Mouse (Mus musculus): ENCODE data around the gene Lats1.

Lats1 gene

DNA sequence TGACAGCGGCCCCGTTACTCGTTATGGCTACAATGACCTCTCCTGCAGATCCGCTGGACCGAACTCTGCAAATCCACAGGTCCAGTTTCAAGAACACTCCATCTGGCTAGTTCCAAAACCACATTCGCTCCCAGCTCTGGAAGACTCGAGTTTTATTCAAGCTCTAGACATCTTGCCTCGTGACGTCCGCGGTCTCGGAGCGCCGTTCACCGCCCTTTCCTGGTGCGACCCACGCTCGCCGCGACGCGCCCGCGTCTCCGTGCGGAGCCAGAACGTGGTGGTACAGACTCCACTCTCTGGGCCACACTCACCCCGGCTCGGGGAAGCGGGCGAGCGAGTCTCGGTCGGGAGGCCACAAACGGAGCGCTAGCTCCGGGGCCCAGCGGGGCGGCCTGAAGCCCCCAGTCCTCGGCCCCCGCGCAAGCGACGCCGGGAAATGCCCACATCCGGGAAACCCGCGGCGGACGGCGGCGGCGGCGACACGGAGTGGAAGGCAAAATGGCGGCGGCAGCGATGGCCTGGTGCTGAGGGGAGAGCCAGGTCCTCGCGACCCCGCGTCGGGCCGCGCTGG, at the start of gene Lats1, which contains the start of gene Pcmt1:
Lats1 (plus strand) TSS at position 484 of the 571 bp plus-strand sequence.
Pcmt1 (minus strand) TSS at position 406 of the 571 bp plus-strand sequence.
- peak; percentile 91 for DNase-seq

DNA sequence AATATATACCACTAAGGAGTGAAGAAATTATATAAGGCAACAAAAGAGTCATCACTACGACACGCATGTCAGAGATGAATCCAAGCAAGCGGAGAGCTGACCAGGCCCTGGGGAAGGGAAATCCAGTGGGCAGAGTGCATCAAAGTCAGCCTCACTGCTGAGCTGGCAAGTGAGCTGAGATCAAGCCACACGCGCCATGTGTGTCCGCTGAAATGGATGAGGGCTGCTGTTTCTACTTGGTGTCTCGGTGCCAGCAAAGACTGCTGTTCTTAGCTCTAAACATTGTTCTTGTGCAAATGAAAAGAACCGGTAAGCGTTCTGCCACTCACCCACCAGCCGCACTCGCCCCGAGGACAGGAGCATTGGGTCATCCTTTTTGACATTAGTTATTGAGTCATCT, 40.6 kb upstream of the Lats1 start:
- DNase-seq: no peak

DNA sequence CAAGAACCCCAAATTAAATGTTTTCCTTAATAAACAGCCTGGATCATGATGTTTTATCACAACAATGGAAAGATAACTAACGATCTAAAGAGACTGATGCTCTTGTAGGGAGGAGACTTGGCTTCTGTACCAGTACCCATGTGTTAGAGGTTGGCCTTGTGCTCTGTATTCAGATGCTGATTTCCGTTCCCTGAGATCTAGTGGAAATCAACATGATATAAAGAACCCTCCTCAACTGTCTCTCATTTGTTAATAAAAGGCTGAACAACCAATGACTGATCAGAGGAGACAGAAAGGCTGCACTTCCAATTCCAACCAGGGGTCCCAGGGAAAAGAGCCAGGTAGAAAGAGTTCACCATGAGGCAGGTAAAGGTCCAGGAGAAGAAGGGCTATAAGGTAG, 35.1 kb upstream of the Lats1 start:
- DNase-seq: no peak

DNA sequence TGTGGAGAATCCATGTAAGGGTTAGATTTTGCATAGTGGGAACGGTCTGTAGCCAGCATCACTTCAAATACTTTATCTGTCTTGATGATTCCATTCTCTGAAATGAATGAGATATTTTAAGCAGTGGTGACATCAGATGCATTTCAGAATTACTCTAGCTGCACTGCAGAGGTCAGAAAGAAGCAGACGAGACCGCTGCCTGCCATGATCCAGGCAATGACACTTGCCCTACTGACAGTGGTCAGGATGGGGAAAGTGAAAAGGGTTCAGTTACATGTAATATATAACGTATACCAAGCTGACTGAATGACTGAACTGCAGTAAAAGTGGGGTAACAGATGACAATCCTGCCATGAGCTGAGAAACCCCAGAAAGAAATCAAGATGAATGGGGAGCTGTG, 32.0 kb upstream of the Lats1 start:
- DNase-seq: no peak

DNA sequence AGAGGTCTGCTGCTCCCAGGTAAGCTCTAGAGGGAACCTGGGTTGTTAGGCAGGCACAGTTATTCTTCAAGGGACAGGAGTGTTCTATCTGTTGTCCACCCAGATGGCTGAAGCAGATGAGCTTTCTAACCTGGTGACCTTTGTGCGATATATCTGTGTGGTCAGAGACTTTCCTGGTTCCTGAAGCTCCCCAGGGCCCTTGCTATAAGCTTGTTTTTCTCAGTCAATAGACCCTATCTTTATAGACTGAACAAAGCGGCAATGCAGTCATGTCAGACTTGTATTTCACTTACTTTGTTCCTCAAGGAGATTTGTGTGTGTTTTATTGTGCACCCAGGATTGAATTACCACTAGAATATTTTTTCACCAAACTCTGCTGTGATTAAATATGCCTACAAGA, 30.0 kb upstream of the Lats1 start:
- no peak for DNase-seq

DNA sequence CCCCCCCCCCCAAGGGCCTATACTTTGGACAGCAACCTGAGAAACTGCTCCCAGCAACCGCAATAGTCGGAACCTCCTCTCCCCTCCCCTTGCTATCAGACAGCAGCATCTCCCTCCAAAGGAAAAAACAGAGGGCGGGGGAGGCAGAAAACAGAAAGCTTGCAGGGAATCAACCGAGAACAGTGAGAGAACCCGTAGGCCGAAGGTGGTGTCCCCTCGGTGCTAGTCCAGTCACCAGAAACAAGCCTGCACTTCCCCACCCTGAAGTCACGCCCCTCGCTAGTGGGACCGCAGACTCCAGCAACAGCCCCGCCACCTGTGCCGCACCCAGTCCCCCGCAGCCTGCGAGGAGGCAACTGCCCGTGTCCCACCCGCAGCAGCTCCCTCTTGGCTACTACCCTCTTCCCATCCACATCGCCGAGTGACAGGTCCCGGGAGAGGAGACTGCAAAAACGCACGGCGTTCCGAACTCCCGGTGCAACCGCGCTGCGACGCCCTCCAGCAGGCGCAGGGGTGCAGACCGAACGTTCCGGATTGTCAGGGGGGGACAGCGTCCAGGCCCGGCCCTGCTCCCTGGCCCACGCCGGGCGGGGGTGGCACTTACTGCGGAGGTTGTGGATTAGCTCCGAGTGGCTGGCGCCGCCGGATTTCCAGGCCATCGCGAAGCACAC, 18.4 kb upstream of the Lats1 start:
- DNase-seq: peak in 1 of 2 experiments; percentile 86

- DNase-seq: peak; percentile 94 to 96
Observed at GRCm38 (mm10) chr10:7663159-7664026, 17.6 kb upstream of the Lats1 start.

- no peak for DNase-seq
Observed at GRCm38 (mm10) chr10:7664027-7664526, 16.9 kb upstream of the Lats1 start.

- DNase-seq: no peak
Observed at GRCm38 (mm10) chr10:7664889-7665288, 16.1 kb upstream of the Lats1 start.

GRCm38 (mm10) chr10:7667342-7667802, 13.6 kb upstream of the Lats1 start, which contains the start of gene Nup43:
Gene Nup43, plus strand, starts transcription at chr10:7667503.
- DNase-seq: peak; percentile 93

GRCm38 (mm10) chr10:7673673-7674072, 7.3 kb upstream of the Lats1 start:
- peak in 1 of 2 experiments; percentile 21 for DNase-seq

- DNase-seq: peak; percentile 82 to 88
Observed at GRCm38 (mm10) chr10:7681343-7682025, 470 bp downstream of the Lats1 start.

- no peak for DNase-seq
Observed at GRCm38 (mm10) chr10:7682249-7682648, 1.2 kb downstream of the Lats1 start.

DNA sequence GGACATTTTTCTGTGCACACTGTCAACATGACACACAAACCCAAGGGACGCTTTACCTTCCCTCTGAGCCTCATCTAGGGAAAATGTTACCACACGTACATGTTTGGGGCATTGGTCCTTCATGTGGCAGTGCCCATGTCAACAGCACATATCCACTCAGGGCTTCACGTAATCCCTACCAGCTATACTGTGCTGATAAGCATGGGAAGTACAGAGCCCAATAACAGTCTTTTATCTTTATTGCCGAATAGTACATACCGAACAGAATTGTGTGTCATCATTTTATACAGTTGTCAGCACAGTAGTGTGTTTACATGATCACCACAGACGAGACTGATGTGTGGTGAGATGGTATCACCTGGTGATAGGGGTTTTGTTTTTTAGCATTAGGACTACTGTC, 5.9 kb downstream of the Lats1 start:
- no peak for DNase-seq

DNA sequence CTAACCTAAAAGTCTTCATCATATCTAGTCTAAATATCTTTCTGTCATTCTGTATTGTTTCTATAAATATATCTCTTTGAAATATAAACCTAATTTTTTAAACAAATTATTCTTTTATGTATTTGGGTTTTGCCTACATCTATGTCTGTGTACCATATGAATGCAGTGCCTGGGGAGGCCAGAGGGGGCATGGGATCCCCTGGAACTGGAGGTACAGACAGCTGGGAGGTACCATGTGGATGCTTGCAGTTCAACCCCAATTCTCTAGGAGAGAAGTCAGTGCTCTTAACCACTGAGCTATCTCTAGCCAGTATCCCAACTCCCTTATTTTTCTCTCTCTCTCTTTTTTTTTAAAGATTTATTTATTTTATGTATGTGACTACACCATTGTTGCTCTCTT, 14.3 kb downstream of the Lats1 start:
- DNase-seq: no peak

GRCm38 (mm10) chr10:7700120-7700519, 19.1 kb downstream of the Lats1 start:
- DNase-seq: no peak

GRCm38 (mm10) chr10:7702586-7702985, 21.6 kb downstream of the Lats1 start:
- DNase-seq: no peak

GRCm38 (mm10) chr10:7710121-7710520, 29.1 kb downstream of the Lats1 start:
- no peak for DNase-seq

DNA sequence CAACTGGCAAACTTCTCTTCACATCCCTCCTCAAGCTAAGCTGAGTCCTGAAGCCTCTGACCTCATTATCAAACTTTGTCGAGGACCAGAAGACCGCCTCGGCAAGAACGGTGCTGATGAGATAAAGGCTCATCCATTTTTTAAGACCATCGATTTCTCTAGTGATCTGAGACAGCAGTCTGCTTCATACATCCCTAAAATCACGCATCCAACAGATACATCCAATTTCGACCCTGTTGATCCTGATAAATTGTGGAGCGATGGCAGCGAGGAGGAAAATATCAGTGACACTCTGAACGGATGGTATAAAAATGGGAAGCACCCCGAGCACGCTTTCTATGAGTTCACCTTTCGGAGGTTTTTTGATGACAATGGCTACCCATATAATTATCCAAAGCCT, 31.5 kb downstream of the Lats1 start:
- no peak for DNase-seq

GRCm38 (mm10) chr10:7715056-7715455, 34.0 kb downstream of the Lats1 start:
- DNase-seq: no peak

DNA sequence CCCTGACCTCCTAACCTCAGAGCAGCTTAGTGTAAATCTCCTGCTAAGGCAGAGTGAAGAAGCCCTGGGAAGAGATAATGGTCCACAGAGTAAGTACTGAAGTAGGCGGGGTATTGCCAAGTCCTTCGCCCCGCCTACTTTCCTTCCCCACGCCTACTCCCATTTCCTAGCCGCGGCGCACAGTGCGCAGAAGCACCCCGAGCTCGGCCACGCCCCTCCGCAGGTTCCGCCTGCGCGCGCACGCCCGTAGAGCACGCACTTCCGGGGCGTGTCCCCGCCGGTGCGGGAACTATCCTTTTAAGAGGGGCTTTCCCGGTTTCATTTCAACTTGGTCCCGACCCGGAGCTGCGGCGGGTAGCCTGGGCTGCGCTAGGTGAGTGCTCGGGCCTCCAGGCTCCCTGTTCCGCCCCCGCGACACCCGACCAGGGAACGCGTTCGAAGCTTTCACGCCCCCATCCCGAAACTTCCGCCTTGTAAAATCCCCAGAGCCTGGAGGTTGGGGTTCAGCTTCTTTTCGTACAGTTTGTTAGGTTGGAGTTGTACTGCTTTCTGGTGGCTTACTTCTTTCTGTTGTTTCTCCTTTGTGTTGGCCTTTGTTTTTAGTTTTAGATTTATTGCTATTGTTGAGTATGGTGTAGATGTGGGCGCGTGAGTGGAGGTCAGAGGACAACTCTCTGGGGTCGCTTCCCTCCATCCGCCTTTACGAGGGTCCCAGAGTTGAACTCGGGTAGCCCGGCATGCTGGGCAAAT, 44.9 kb downstream of the Lats1 start, which contains the start of gene Katna1:
Katna1 (plus strand) TSS at position 250 of the 750 bp plus-strand sequence.
- DNase-seq: peak; percentile 96

GRCm38 (mm10) chr10:7726501-7726812, 45.4 kb downstream of the Lats1 start:
- no peak for DNase-seq
